Mouse (Mus musculus): ENCODE data around the gene Plin3. TPM values are rescaled to one million over a fixed set of nuclear protein-coding genes. Genes with fewer than 3 reads are reported as not detected.
A peak's percentile ranks its signal among the peaks of the same experiment; 100 is the strongest.

The Plin3 gene
- polyA plus RNA-seq, 1 experiment from 2014 or later = 65.2 TPM

MicroRNAs encoded within 50 kb of the gene (microRNA counts, 519-probe panel; counts per million panel counts)
- microRNA mmu-miR-7b = not detected

Small RNA genes within 50 kb of the gene (microRNA-seq; reads per million reads assigned to microRNA genes)
- gene Mir7b = 2.7 reads per million, percentile 10 among the genes with 10 or more reads in this experiment

Other genes starting within 250 kb of the Plin3 start
- 34.4 and 42.8 TPM in 2 replicates for gene Ubxn6, start 217.8 kb downstream of the Plin3 start, polyA plus RNA-seq (2014; fragmentation: Nextera tagmentation; extraction: Ambion mirVana)
- 85.1 and 118 TPM in 2 replicates for gene Hdgfl2, start 213.2 kb downstream of the Plin3 start, polyA plus RNA-seq (2014; fragmentation: Nextera tagmentation; extraction: Ambion mirVana)
- gene Plin4, start 183.1 kb downstream of the Plin3 start, polyA plus RNA-seq (2014; fragmentation: Nextera tagmentation; extraction: Ambion mirVana) = 0.08 and 0.17 TPM in 2 replicates
- 1.1 and 1.3 TPM in 2 replicates for gene Plin5, start 175.3 kb downstream of the Plin3 start, polyA plus RNA-seq (2014; fragmentation: Nextera tagmentation; extraction: Ambion mirVana)
- gene Lrg1, start 170.9 kb downstream of the Plin3 start, polyA plus RNA-seq (2014; fragmentation: Nextera tagmentation; extraction: Ambion mirVana) = not detected in 2 replicates
- gene Sema6b, start 152.5 kb downstream of the Plin3 start, polyA plus RNA-seq (2014; fragmentation: Nextera tagmentation; extraction: Ambion mirVana) = 1.4 TPM in 2 replicates
- 11.4 and 11.8 TPM in 2 replicates for gene Tnfaip8l1, start 130.4 kb downstream of the Plin3 start, polyA plus RNA-seq (2014; fragmentation: Nextera tagmentation; extraction: Ambion mirVana)
- 80.5 and 89.2 TPM in 2 replicates for gene Mydgf, start 109.0 kb downstream of the Plin3 start, polyA plus RNA-seq (2014; fragmentation: Nextera tagmentation; extraction: Ambion mirVana)
- gene Dpp9, start 74.0 kb downstream of the Plin3 start, polyA plus RNA-seq (2014; fragmentation: Nextera tagmentation; extraction: Ambion mirVana) = 31.5 and 40.3 TPM in 2 replicates
- gene Fem1a, start 36.1 kb downstream of the Plin3 start, polyA plus RNA-seq (2014; fragmentation: Nextera tagmentation; extraction: Ambion mirVana) = 10.5 and 14.3 TPM in 2 replicates
- 4.1 and 7.2 TPM in 2 replicates for gene Ticam1, start 16.1 kb downstream of the Plin3 start, polyA plus RNA-seq (2014; fragmentation: Nextera tagmentation; extraction: Ambion mirVana)
- not detected in 2 replicates for gene Arrdc5, start 7.4 kb upstream of the Plin3 start, polyA plus RNA-seq (2014; fragmentation: Nextera tagmentation; extraction: Ambion mirVana)
- gene Uhrf1, start 10.4 kb upstream of the Plin3 start, polyA plus RNA-seq (2014; fragmentation: Nextera tagmentation; extraction: Ambion mirVana) = 104 and 143 TPM in 2 replicates
- 22.9 and 33.3 TPM in 2 replicates for gene Kdm4b, start 33.2 kb upstream of the Plin3 start, polyA plus RNA-seq (2014; fragmentation: Nextera tagmentation; extraction: Ambion mirVana)
- gene Ptprs, start 183.6 kb upstream of the Plin3 start, polyA plus RNA-seq (2014; fragmentation: Nextera tagmentation; extraction: Ambion mirVana) = 115 and 122 TPM in 2 replicates
- gene Znrf4, start 219.6 kb upstream of the Plin3 start, polyA plus RNA-seq (2014; fragmentation: Nextera tagmentation; extraction: Ambion mirVana) = not detected in 2 replicates